Mouse (Mus musculus): Measurements from ENCODE around the gene Mrps21. TPM values are rescaled to one million over a fixed set of nuclear protein-coding genes. Genes with fewer than 3 reads are reported as not detected.
"Not testable (repeated sequence)": the region's sequence is repeated elsewhere in the genome, so short reads cannot be mapped to it uniquely, and the experiment has no call there.

Gene Mrps21
- polyA plus RNA-seq, 1 experiment from 2014 or later, result 312 TPM

- Histone ChIP-seq H3K4me3 (ENCODE audit: low read depth, low read length) (no peak overlapping the region), H3K27me3 (ENCODE audit: insufficient read depth, low read length) (no peaks in the 10 kb centered on the region), H3K4me1 (ENCODE audit: insufficient read depth) (peaks cover 6% of the 10 kb centered on the region; the same call in 1 of the 2 replicates), H3K27ac (ENCODE audit: low read depth) (no peak overlapping the region), H3K9me3 (ENCODE audit: low read depth, low read length) (no peaks in the 10 kb centered on the region), H3K36me3 (ENCODE audit: insufficient read depth) (peaks cover 19% of the 10 kb centered on the region; the same call in 1 of the 2 replicates), H3K9ac (no peak overlapping the region), H3K4me2 (no peak overlapping the region)
- TF ChIP-seq CTCF (IDR thresholded peaks at IDR 0.05; ENCODE audit: low read depth), result no peak
- WGBS, result 70% methylated on average over 13 of the region's 13 CpGs
- DNase-seq (no peak), ATAC-seq (ENCODE audit: insufficient read depth) (no peak)
These were observed 28.6 kb upstream of the Mrps21 start for GRCm38 (mm10) chr3:95899800-95900524.

GRCm38 (mm10) chr3:95895501-95895900 is 24.2 kb upstream of the Mrps21 start:
- not testable (repeated sequence) for H3K27me3 ChIP-seq (ENCODE audit: insufficient read depth, low read length); ATAC-seq (ENCODE audit: insufficient read depth); DNase-seq; H3K9me3 ChIP-seq (ENCODE audit: low read depth, low read length); H3K9ac ChIP-seq; H3K4me1 ChIP-seq (ENCODE audit: insufficient read depth); H3K27ac ChIP-seq (ENCODE audit: low read depth)
- Histone ChIP-seq H3K4me2 (peak overlapping the region; percentile 76), H3K4me3 (ENCODE audit: low read depth, low read length) (peak overlapping the region; percentile 70; the same call in 1 of the 2 replicates), H3K36me3 (ENCODE audit: insufficient read depth) (peaks cover 19% of the 10 kb centered on the region; the same call in 1 of the 2 replicates)
- WGBS, result 83% methylated on average over 7 of the region's 7 CpGs

GRCm38 (mm10) chr3:95894317-95895160 is 23.2 kb upstream of the Mrps21 start:
- H3K27ac ChIP-seq (ENCODE audit: low read depth), result peak overlapping the region; percentile 86
- H3K4me1 ChIP-seq (ENCODE audit: insufficient read depth), result peaks cover 4% of the 10 kb centered on the region; the same call in 1 of the 2 replicates
- H3K4me2 ChIP-seq, result peak overlapping the region; percentile 76
- no peaks in the 10 kb centered on the region for H3K9me3 ChIP-seq (ENCODE audit: low read depth, low read length)
- DNase-seq, result peak; percentile 77
- H3K27me3 ChIP-seq (ENCODE audit: insufficient read depth, low read length), result no peaks in the 10 kb centered on the region
- TF ChIP-seq CTCF (IDR thresholded peaks at IDR 0.05; ENCODE audit: low read depth), result no peak
- H3K36me3 ChIP-seq (ENCODE audit: insufficient read depth), result peaks cover 19% of the 10 kb centered on the region; the same call in 1 of the 2 replicates
- peak; percentile 13; the same call in 1 of the 2 replicates for ATAC-seq (ENCODE audit: insufficient read depth)
- 3% methylated on average over 16 of the region's 16 CpGs for WGBS
- H3K9ac ChIP-seq, result peak overlapping the region; percentile 77
- peak overlapping the region; percentile 70 for H3K4me3 ChIP-seq (ENCODE audit: low read depth, low read length)

- Histone ChIP-seq H3K27ac (ENCODE audit: low read depth) (peak within 1 kb of the TSS; percentile 94), H3K36me3 (ENCODE audit: insufficient read depth) (peaks cover 19% of the 10 kb centered on the region; the same call in 1 of the 2 replicates), H3K9ac (peak within 1 kb of the TSS; percentile 77), H3K4me2 (peak within 1 kb of the TSS; percentile 76), H3K4me3 (ENCODE audit: low read depth, low read length) (peak within 1 kb of the TSS; percentile 70)
- H3K4me1 ChIP-seq (ENCODE audit: insufficient read depth); H3K27me3 ChIP-seq (ENCODE audit: insufficient read depth, low read length); H3K9me3 ChIP-seq (ENCODE audit: low read depth, low read length): not testable (repeated sequence)
- WGBS, result 0% methylated on average over 25 of the region's 43 CpGs
- ATAC-seq (ENCODE audit: insufficient read depth), result peak; percentile 98
- DNase-seq, result peak; percentile 97
These were observed 22.4 kb upstream of the Mrps21 start, which contains the start of gene Aph1a for GRCm38 (mm10) chr3:95893606-95894316. Gene Aph1a, plus strand, starts transcription at chr3:95893969.

- no peak for DNase-seq
These were observed 21.8 kb upstream of the Mrps21 start for GRCm38 (mm10) chr3:95893126-95893525.

More at GRCm38 (mm10) chr3:95893126-95893525, 21.8 kb upstream of the Mrps21 start:
- no peaks in the 10 kb centered on the region for H3K9me3 ChIP-seq (ENCODE audit: low read depth, low read length)
- peak overlapping the region; percentile 70 for H3K4me3 ChIP-seq (ENCODE audit: low read depth, low read length)
- H3K36me3 ChIP-seq (ENCODE audit: insufficient read depth), result peaks cover 16% of the 10 kb centered on the region; the same call in 1 of the 2 replicates
- 9% methylated on average over 7 of the region's 7 CpGs for WGBS
- TF ChIP-seq CTCF (IDR thresholded peaks at IDR 0.05; ENCODE audit: low read depth), result no peak
- peak overlapping the region; percentile 27; the same call in 1 of the 2 replicates for H3K9ac ChIP-seq
- peaks cover 4% of the 10 kb centered on the region; the same call in 1 of the 2 replicates for H3K4me1 ChIP-seq (ENCODE audit: insufficient read depth)
- H3K27ac ChIP-seq (ENCODE audit: low read depth), result peak overlapping the region; percentile 94
- peak overlapping the region; percentile 76 for H3K4me2 ChIP-seq
- peak; percentile 9; the same call in 1 of the 2 replicates for ATAC-seq (ENCODE audit: insufficient read depth)
- H3K27me3 ChIP-seq (ENCODE audit: insufficient read depth, low read length), result no peaks in the 10 kb centered on the region
